Mouse (Mus musculus): ENCODE measurements around the gene Pard3b. TPM values are rescaled to one million over a fixed set of nuclear protein-coding genes. Genes with fewer than 3 reads are reported as not detected.
A peak's percentile ranks its signal among the peaks of the same experiment; 100 is the strongest.

Gene Pard3b
- total and polyA plus RNA-seq, 2 experiments, result 0.50 to 3.0 TPM

- H3K4me3 ChIP-seq (ENCODE audit: insufficient read depth, low read depth, low read length), result no peak overlapping the region
- no peak overlapping the region for H3K9ac ChIP-seq (ENCODE audit: low read depth, low read length)
- H3K4me1 ChIP-seq (ENCODE audit: control insufficient read depth, insufficient read depth, low read length), result peaks cover 5% of the 10 kb centered on the region
- WGBS, result 93% methylated on average over 7 of the region's 7 CpGs
- no peaks in the 10 kb centered on the region for H3K79me2 ChIP-seq (ENCODE audit: control insufficient read depth, insufficient read depth, low read length)
- H3K36me3 ChIP-seq (ENCODE audit: control insufficient read depth, insufficient read depth, low read length), result no peaks in the 10 kb centered on the region
- no peak for DNase-seq (ENCODE audit: extremely low read depth, low read depth, low spot score)
- TF ChIP-seq CTCF (IDR thresholded peaks at IDR 0.05; ENCODE audit: low read depth, low read length) (no peak), POLR2A (IDR thresholded peaks at IDR 0.05; ENCODE audit: extremely low read depth, insufficient read depth, low read length) (no peak)
- H3K27me3 ChIP-seq (ENCODE audit: control insufficient read depth, insufficient read depth, low read length), result no peaks in the 10 kb centered on the region
- no peak overlapping the region for H3K27ac ChIP-seq (replicated peaks; ENCODE audit: insufficient read depth, low read depth, low read length)
Observed at GRCm38 (mm10) chr1:62562987-62563386, 924.4 kb downstream of the Pard3b start.

- DNase-seq (ENCODE audit: extremely low read depth, low read depth, low spot score), result peak; percentile 5
- Histone ChIP-seq H3K27ac (replicated peaks; ENCODE audit: insufficient read depth, low read depth, low read length) (peak overlapping the region; percentile 16; the same call in 1 of the 2 replicates), H3K4me3 (ENCODE audit: insufficient read depth, low read depth, low read length) (no peak overlapping the region), H3K79me2 (ENCODE audit: control insufficient read depth, insufficient read depth, low read length) (no peaks in the 10 kb centered on the region), H3K9ac (ENCODE audit: low read depth, low read length) (no peak overlapping the region), H3K27me3 (ENCODE audit: control insufficient read depth, insufficient read depth, low read length) (no peaks in the 10 kb centered on the region), H3K4me1 (ENCODE audit: control insufficient read depth, insufficient read depth, low read length) (peaks cover 5% of the 10 kb centered on the region), H3K36me3 (ENCODE audit: control insufficient read depth, insufficient read depth, low read length) (no peaks in the 10 kb centered on the region)
- WGBS, result 66% methylated on average over 13 of the region's 13 CpGs
- TF ChIP-seq CTCF (IDR thresholded peaks at IDR 0.05; ENCODE audit: low read depth, low read length) (no peak), POLR2A (IDR thresholded peaks at IDR 0.05; ENCODE audit: extremely low read depth, insufficient read depth, low read length) (no peak)
Observed at GRCm38 (mm10) chr1:62564245-62565119, 925.9 kb downstream of the Pard3b start.

DNA sequence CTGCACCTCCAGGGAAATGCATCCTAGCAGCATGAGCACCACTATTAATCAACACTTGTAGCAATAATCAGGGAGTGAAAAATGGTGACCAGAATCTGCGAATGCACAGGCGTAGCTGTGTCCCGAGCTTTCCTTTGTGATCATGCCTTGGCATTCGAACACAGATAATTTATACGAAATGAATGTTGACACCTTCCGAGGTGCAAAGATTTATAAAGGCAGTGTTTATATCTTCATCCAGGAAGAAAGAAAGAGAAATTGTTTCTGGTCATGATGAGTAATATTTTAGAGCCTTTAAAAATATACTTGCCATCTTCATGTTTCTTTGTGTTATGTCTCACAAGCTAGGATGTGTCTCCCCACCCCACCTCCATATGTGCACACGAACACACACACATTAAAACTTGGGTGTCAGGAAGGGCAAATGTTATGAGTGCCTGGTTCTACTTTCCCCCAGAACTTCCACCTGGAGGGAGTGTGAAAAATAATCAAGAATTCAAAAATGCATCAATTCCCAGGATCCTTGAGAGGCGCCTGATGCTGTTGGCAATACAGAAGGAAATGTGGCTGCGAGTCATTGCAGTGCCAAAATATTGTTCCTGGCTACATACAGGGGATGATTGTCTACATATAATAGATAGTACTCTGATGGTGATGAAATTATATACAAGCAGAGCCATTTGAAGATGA lies 926.6 kb downstream of the Pard3b start:
- Histone ChIP-seq H3K27me3 (ENCODE audit: control insufficient read depth, insufficient read depth, low read length) (no peaks in the 10 kb centered on the region), H3K4me3 (ENCODE audit: insufficient read depth, low read depth, low read length) (no peak overlapping the region), H3K4me1 (ENCODE audit: control insufficient read depth, insufficient read depth, low read length) (peaks cover 5% of the 10 kb centered on the region), H3K36me3 (ENCODE audit: control insufficient read depth, insufficient read depth, low read length) (no peaks in the 10 kb centered on the region), H3K79me2 (ENCODE audit: control insufficient read depth, insufficient read depth, low read length) (no peaks in the 10 kb centered on the region), H3K9ac (ENCODE audit: low read depth, low read length) (no peak overlapping the region), H3K27ac (replicated peaks; ENCODE audit: insufficient read depth, low read depth, low read length) (no peak overlapping the region)
- TF ChIP-seq CTCF (IDR thresholded peaks at IDR 0.05; ENCODE audit: low read depth, low read length), result no peak
- TF ChIP-seq POLR2A (IDR thresholded peaks at IDR 0.05; ENCODE audit: extremely low read depth, insufficient read depth, low read length), result no peak
- 94% methylated on average over 9 of the region's 9 CpGs for WGBS
- DNase-seq (ENCODE audit: extremely low read depth, low read depth, low spot score), result no peak

GRCm38 (mm10) chr1:62566596-62566995 lies 928.0 kb downstream of the Pard3b start:
- no peaks in the 10 kb centered on the region for H3K27me3 ChIP-seq (ENCODE audit: control insufficient read depth, insufficient read depth, low read length)
- H3K36me3 ChIP-seq (ENCODE audit: control insufficient read depth, insufficient read depth, low read length), result no peaks in the 10 kb centered on the region
- 8% methylated on average over 4 of the region's 4 CpGs for WGBS
- peaks cover 5% of the 10 kb centered on the region for H3K4me1 ChIP-seq (ENCODE audit: control insufficient read depth, insufficient read depth, low read length)
- TF ChIP-seq POLR2A (IDR thresholded peaks at IDR 0.05; ENCODE audit: extremely low read depth, insufficient read depth, low read length) (no peak), CTCF (IDR thresholded peaks at IDR 0.05; ENCODE audit: low read depth, low read length) (no peak)
- no peak overlapping the region for H3K27ac ChIP-seq (replicated peaks; ENCODE audit: insufficient read depth, low read depth, low read length)
- H3K4me3 ChIP-seq (ENCODE audit: insufficient read depth, low read depth, low read length), result no peak overlapping the region
- no peaks in the 10 kb centered on the region for H3K79me2 ChIP-seq (ENCODE audit: control insufficient read depth, insufficient read depth, low read length)
- H3K9ac ChIP-seq (ENCODE audit: low read depth, low read length), result no peak overlapping the region
- DNase-seq (ENCODE audit: extremely low read depth, low read depth, low spot score), result peak; percentile 79

GRCm38 (mm10) chr1:62576939-62577590 lies 938.4 kb downstream of the Pard3b start:
- Histone ChIP-seq H3K27ac (replicated peaks; ENCODE audit: insufficient read depth, low read depth, low read length) (no peak overlapping the region), H3K4me3 (ENCODE audit: insufficient read depth, low read depth, low read length) (no peak overlapping the region), H3K79me2 (ENCODE audit: control insufficient read depth, insufficient read depth, low read length) (no peaks in the 10 kb centered on the region), H3K4me1 (ENCODE audit: control insufficient read depth, insufficient read depth, low read length) (no peaks in the 10 kb centered on the region), H3K36me3 (ENCODE audit: control insufficient read depth, insufficient read depth, low read length) (no peaks in the 10 kb centered on the region), H3K27me3 (ENCODE audit: control insufficient read depth, insufficient read depth, low read length) (no peaks in the 10 kb centered on the region), H3K9ac (ENCODE audit: low read depth, low read length) (no peak overlapping the region)
- no peak for TF ChIP-seq CTCF (IDR thresholded peaks at IDR 0.05; ENCODE audit: low read depth, low read length)
- no peak for TF ChIP-seq POLR2A (IDR thresholded peaks at IDR 0.05; ENCODE audit: extremely low read depth, insufficient read depth, low read length)
- DNase-seq (ENCODE audit: extremely low read depth, low read depth, low spot score), result no peak
- 78% methylated on average over 3 of the region's 3 CpGs for WGBS

Measured in liver, adult 2 months (tissue).